Mouse (Mus musculus): ENCODE results near the gene Mat2a. TPM values are rescaled to one million over a fixed set of nuclear protein-coding genes. Genes with fewer than 3 reads are reported as not detected.

Mat2a gene
- polyA plus RNA-seq, 1 experiment: 187 TPM

GRCm38 (mm10) chr6:72425646-72426045 is 13.7 kb downstream of the Mat2a start:
- no peaks in the 10 kb centered on the region for H3K4me1 ChIP-seq (ENCODE audit: control insufficient read depth, insufficient read depth, low read length)
- DNase-seq: no peak
- 94% methylated on average over 11 of the region's 11 CpGs for WGBS
- TF ChIP-seq POLR2A (IDR thresholded peaks at IDR 0.05; ENCODE audit: borderline replicate concordance, insufficient read depth, low read length): no peak
- no peak for TF ChIP-seq CTCF (IDR thresholded peaks at IDR 0.05; ENCODE audit: borderline replicate concordance, insufficient read depth, low read depth, low read length)
- H3K4me3 ChIP-seq (replicated peaks; ENCODE audit: insufficient read depth, low read depth, low read length): no peak overlapping the region
- no peak overlapping the region for H3K27ac ChIP-seq (ENCODE audit: insufficient read depth, low read length)
- no peaks in the 10 kb centered on the region for H3K27me3 ChIP-seq (ENCODE audit: control insufficient read depth, insufficient read depth, low read length)

GRCm38 (mm10) chr6:72420901-72421300 is 18.5 kb downstream of the Mat2a start:
- Histone ChIP-seq H3K27ac (ENCODE audit: insufficient read depth, low read length) (no peak overlapping the region), H3K4me3 (replicated peaks; ENCODE audit: insufficient read depth, low read depth, low read length) (no peak overlapping the region), H3K27me3 (ENCODE audit: control insufficient read depth, insufficient read depth, low read length) (no peaks in the 10 kb centered on the region), H3K4me1 (ENCODE audit: control insufficient read depth, insufficient read depth, low read length) (peaks cover 2% of the 10 kb centered on the region)
- WGBS: 93% methylated on average over 10 of the region's 10 CpGs
- TF ChIP-seq CTCF (IDR thresholded peaks at IDR 0.05; ENCODE audit: borderline replicate concordance, insufficient read depth, low read depth, low read length): no peak
- no peak for TF ChIP-seq POLR2A (IDR thresholded peaks at IDR 0.05; ENCODE audit: borderline replicate concordance, insufficient read depth, low read length)
- no peak for DNase-seq

DNA sequence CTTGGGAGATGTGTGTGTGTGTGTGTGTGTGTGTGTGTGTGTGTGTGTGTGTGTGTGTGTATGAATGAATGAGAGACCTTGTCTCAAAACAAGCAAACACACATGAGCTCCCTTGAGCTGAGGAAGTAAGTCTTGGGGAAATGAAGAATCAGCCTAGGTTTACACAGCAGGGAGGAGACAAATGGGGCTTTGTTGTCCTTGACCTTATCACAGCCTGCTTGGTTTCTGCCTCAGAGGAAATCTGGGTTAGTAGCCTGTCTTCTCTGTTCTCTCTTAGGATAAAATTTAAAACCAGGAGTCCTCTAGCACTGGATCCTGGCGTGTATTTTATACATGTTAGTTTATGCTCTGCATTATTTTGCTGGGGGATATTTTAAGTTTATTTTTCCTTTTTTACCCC is 19.6 kb downstream of the Mat2a start:
- Histone ChIP-seq H3K27ac (ENCODE audit: insufficient read depth, low read length) (no peak overlapping the region), H3K4me1 (ENCODE audit: control insufficient read depth, insufficient read depth, low read length) (peaks cover 11% of the 10 kb centered on the region), H3K27me3 (ENCODE audit: control insufficient read depth, insufficient read depth, low read length) (no peaks in the 10 kb centered on the region), H3K4me3 (replicated peaks; ENCODE audit: insufficient read depth, low read depth, low read length) (no peak overlapping the region)
- no peak for TF ChIP-seq CTCF (IDR thresholded peaks at IDR 0.05; ENCODE audit: borderline replicate concordance, insufficient read depth, low read depth, low read length)
- no peak for TF ChIP-seq POLR2A (IDR thresholded peaks at IDR 0.05; ENCODE audit: borderline replicate concordance, insufficient read depth, low read length)
- WGBS: 84% methylated on average over 1 of the region's 1 CpGs
- DNase-seq: no peak

DNA sequence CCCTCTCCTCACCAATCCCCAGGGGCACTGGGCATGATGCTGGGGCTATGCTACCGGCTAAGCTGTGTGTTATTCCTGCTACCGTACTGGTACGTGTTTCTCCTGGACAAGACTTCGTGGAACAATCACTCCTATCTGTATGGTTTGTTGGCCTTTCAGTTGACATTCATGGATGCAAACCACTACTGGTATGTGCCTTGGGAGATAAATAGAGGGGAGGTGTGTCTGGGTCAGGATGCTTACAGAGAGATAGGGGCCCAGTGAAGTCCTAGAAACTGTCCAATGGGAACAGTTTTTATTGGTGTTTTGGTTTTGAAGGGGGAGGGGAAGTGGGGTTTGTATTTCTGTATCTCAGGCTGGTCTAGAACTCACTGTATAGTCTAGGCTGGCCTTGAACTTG is 21.1 kb downstream of the Mat2a start:
- H3K4me1 ChIP-seq (ENCODE audit: control insufficient read depth, insufficient read depth, low read length): peaks cover 11% of the 10 kb centered on the region
- no peaks in the 10 kb centered on the region for H3K27me3 ChIP-seq (ENCODE audit: control insufficient read depth, insufficient read depth, low read length)
- TF ChIP-seq POLR2A (IDR thresholded peaks at IDR 0.05; ENCODE audit: borderline replicate concordance, insufficient read depth, low read length) (no peak), CTCF (IDR thresholded peaks at IDR 0.05; ENCODE audit: borderline replicate concordance, insufficient read depth, low read depth, low read length) (no peak)
- no peak overlapping the region for H3K4me3 ChIP-seq (replicated peaks; ENCODE audit: insufficient read depth, low read depth, low read length)
- DNase-seq: no peak
- H3K27ac ChIP-seq (ENCODE audit: insufficient read depth, low read length): no peak overlapping the region
- 91% methylated on average over 4 of the region's 4 CpGs for WGBS

DNA sequence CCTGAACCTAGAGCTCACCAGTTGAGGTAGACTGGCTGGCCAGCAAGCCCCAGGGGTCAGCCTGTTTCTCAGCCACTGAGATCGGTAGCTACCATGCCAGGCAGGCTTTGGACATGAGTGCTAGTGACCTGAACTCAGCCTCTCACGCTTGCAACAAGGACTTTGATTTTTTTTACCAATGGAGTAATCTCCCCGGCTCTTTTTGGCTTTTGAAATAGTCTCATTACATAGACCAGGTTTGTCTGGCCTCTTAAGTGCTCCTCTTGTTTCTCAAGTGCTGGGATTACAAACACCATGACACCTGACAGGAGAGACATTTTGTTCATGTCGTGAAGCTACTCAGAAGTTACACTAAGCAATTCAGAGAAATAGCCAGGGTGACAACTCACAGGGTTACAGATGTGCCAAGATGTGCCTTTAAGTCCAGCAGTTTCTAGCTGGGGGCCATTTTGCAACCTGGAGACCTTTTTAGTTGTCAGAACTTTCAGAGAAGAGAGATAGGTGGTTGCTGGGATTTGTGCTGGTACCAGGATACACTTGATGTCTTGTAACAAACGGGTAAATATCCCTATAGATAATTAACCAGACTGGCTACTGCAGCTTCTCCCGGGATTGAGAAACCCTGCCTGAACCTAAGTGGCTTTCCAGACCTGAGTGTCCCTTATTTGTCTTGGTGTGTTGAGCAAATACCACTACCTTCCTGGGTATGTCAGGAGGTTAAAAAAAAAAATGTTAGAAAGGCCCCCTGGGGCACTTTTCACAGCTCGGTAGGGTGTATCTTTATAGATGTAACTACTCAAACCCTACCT is 23.2 kb downstream of the Mat2a start:
- Histone ChIP-seq H3K4me1 (ENCODE audit: control insufficient read depth, insufficient read depth, low read length) (peaks cover 11% of the 10 kb centered on the region), H3K27me3 (ENCODE audit: control insufficient read depth, insufficient read depth, low read length) (no peaks in the 10 kb centered on the region), H3K27ac (ENCODE audit: insufficient read depth, low read length) (no peak overlapping the region), H3K4me3 (replicated peaks; ENCODE audit: insufficient read depth, low read depth, low read length) (no peak overlapping the region)
- TF ChIP-seq CTCF (IDR thresholded peaks at IDR 0.05; ENCODE audit: borderline replicate concordance, insufficient read depth, low read depth, low read length) (no peak), POLR2A (IDR thresholded peaks at IDR 0.05; ENCODE audit: borderline replicate concordance, insufficient read depth, low read length) (no peak)
- DNase-seq: no peak
- 75% methylated on average over 7 of the region's 7 CpGs for WGBS

- H3K27me3 ChIP-seq (ENCODE audit: control insufficient read depth, insufficient read depth, low read length): no peaks in the 10 kb centered on the region
- WGBS: 80% methylated on average over 5 of the region's 5 CpGs
- peak overlapping the region; percentile 84 for H3K4me3 ChIP-seq (replicated peaks; ENCODE audit: insufficient read depth, low read depth, low read length)
- no peak for DNase-seq
- H3K27ac ChIP-seq (ENCODE audit: insufficient read depth, low read length): no peak overlapping the region
- no peak for TF ChIP-seq CTCF (IDR thresholded peaks at IDR 0.05; ENCODE audit: borderline replicate concordance, insufficient read depth, low read depth, low read length)
- TF ChIP-seq POLR2A (IDR thresholded peaks at IDR 0.05; ENCODE audit: borderline replicate concordance, insufficient read depth, low read length): no peak
- peaks cover 11% of the 10 kb centered on the region for H3K4me1 ChIP-seq (ENCODE audit: control insufficient read depth, insufficient read depth, low read length)
These were observed 24.2 kb downstream of the Mat2a start for GRCm38 (mm10) chr6:72415181-72415580.

DNA sequence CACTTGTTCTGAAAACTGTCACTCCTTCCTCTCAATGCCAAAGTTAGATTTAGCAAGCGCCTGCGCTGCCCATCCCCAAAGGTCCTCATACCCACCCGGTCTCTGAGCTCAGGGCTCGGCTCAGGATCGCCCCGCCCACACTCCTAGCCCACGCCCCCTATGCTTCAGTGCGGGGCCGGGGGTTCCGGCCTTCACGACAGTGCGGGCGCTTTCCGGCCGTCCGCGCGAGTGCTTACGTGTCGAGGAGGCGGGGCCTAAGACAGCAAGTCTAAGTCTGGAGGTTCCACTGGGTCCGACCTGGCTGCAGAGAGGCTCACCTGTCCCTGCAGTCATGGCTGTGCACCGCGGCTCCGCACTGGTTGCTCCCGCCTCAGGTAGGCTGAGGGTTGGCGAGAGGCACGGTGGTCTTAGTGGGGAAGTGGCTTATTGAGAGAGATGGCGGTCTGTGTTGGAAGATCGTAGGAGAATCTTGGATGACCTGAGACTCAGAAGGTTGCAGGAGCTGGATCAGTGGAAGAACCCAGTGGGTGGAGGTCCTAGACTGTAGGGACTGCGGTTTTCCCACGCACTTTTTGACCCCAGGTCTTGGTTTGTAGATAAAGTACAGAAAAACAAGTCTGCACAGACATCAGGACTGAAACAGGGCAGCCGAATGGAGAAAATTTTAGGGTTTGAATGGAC is 25.1 kb downstream of the Mat2a start, which contains the start of gene Ggcx:
Gene Ggcx (plus strand): TSS at position 233 of the 681 bp plus-strand sequence.
- Histone ChIP-seq H3K27ac (ENCODE audit: insufficient read depth, low read length) (peak within 1 kb of the TSS; percentile 39), H3K27me3 (ENCODE audit: control insufficient read depth, insufficient read depth, low read length) (no peaks in the 10 kb centered on the region), H3K4me3 (replicated peaks; ENCODE audit: insufficient read depth, low read depth, low read length) (peak within 1 kb of the TSS; percentile 84), H3K4me1 (ENCODE audit: control insufficient read depth, insufficient read depth, low read length) (peaks cover 11% of the 10 kb centered on the region)
- TF ChIP-seq POLR2A (IDR thresholded peaks at IDR 0.05; ENCODE audit: borderline replicate concordance, insufficient read depth, low read length): peak; percentile 97
- TF ChIP-seq CTCF (IDR thresholded peaks at IDR 0.05; ENCODE audit: borderline replicate concordance, insufficient read depth, low read depth, low read length): no peak
- WGBS: under 1% methylated on average over 33 of the region's 33 CpGs
- peak; percentile 94 to 95 for DNase-seq
